Mouse (Mus musculus): ENCODE measurements around the gene Far2. TPM values are rescaled to one million over a fixed set of nuclear protein-coding genes. Genes with fewer than 3 reads are reported as not detected.
A peak's percentile ranks its signal among the peaks of the same experiment; 100 is the strongest.

Far2 gene
- polyA plus RNA-seq, 1 experiment from 2014 or later, result 3.7 TPM

DNA sequence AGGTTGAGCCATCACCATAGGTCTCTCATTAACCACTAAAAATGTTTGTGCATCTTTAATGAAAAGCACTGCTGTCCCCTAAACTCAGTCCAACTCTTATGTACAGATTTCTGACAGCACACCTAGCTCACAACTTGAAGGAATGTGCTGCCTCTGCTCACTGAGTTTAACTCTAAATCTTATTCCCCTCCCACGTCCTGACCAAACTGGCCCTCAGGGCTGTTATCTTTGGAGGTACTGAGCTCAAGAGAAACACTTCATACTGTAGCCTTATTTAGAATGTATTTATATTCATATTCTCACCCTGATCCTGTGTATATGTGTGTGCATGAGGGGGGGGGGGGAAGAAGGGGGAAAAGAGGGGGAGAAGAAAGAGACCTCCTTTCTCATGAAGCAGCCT is 160.5 kb downstream of the Far2 start:
- no peak overlapping the region for H3K4me3 ChIP-seq
- H3K36me3 ChIP-seq, result peaks cover 26% of the 10 kb centered on the region
- no peaks in the 10 kb centered on the region for H3K9me3 ChIP-seq (replicated peaks)
- no peak overlapping the region for H3K27ac ChIP-seq
- no peak overlapping the region for H3K9ac ChIP-seq
- no peak for ATAC-seq (ENCODE audit: low FRiP score)
- peaks cover 7% of the 10 kb centered on the region; the same call in 1 of the 2 replicates for H3K4me1 ChIP-seq
- 90% methylated on average over 1 of the region's 1 CpGs for WGBS
- H3K27me3 ChIP-seq, result no peaks in the 10 kb centered on the region
- no peak overlapping the region for H3K4me2 ChIP-seq (replicated peaks)

GRCm38 (mm10) chr6:148211391-148211876 is 164.4 kb downstream of the Far2 start:
- ATAC-seq (ENCODE audit: low FRiP score), result peak; percentile 71
- Histone ChIP-seq H3K27me3 (no peaks in the 10 kb centered on the region), H3K4me3 (peak overlapping the region; percentile 95), H3K4me2 (replicated peaks) (peak overlapping the region; percentile 68), H3K27ac (peak overlapping the region; percentile 93), H3K9me3 (replicated peaks) (no peaks in the 10 kb centered on the region), H3K36me3 (no peaks in the 10 kb centered on the region), H3K9ac (peak overlapping the region; percentile 96), H3K4me1 (peaks cover 14% of the 10 kb centered on the region)
- WGBS, result under 1% methylated on average over 51 of the region's 51 CpGs

- peak within 1 kb of the TSS; percentile 68 for H3K4me2 ChIP-seq (replicated peaks)
- H3K9me3 ChIP-seq (replicated peaks), result no peaks in the 10 kb centered on the region
- H3K9ac ChIP-seq, result peak within 1 kb of the TSS; percentile 96
- peak; percentile 99 for ATAC-seq (ENCODE audit: low FRiP score)
- H3K27ac ChIP-seq, result peak within 1 kb of the TSS; percentile 93
- peak within 1 kb of the TSS; percentile 95 for H3K4me3 ChIP-seq
- no peaks in the 10 kb centered on the region for H3K36me3 ChIP-seq
- WGBS, result under 1% methylated on average over 61 of the region's 61 CpGs
- H3K27me3 ChIP-seq, result no peaks in the 10 kb centered on the region
- H3K4me1 ChIP-seq, result peaks cover 14% of the 10 kb centered on the region
Observed at GRCm38 (mm10) chr6:148211897-148212680, 165.0 kb downstream of the Far2 start, which contains the start of gene Ergic2. TSS of gene Ergic2 (minus strand) at chr6:148212374.

DNA sequence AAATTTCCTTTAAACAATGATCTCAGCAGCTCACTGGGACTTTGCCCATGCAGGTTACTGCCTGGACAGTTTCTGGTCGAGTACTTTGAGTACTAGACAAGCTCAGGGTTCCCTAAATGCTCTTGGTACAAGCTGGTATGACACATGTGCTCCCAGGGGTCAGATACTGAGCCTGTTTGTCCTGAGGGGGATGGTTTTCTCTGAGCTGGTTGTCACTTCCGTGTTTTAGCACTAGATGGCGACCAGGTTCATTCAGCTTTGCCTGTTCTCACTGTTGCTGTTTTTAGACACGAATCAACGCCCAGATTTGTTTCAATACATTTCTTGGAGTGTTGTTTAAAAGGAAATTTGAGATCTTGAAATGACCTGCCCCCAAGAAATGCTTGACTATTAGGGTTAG is 167.7 kb downstream of the Far2 start:
- Histone ChIP-seq H3K4me1 (peaks cover 14% of the 10 kb centered on the region), H3K4me2 (replicated peaks) (no peak overlapping the region), H3K9ac (no peak overlapping the region), H3K27ac (no peak overlapping the region), H3K36me3 (no peaks in the 10 kb centered on the region), H3K27me3 (no peaks in the 10 kb centered on the region), H3K4me3 (no peak overlapping the region), H3K9me3 (replicated peaks) (no peaks in the 10 kb centered on the region)
- 12% methylated on average over 5 of the region's 5 CpGs for WGBS
- no peak for ATAC-seq (ENCODE audit: low FRiP score)

- H3K27ac ChIP-seq, result no peak overlapping the region
- H3K36me3 ChIP-seq, result no peaks in the 10 kb centered on the region
- H3K27me3 ChIP-seq, result no peaks in the 10 kb centered on the region
- WGBS, result 92% methylated on average over 4 of the region's 4 CpGs
- H3K9ac ChIP-seq, result no peak overlapping the region
- H3K4me3 ChIP-seq, result no peak overlapping the region
- no peak overlapping the region for H3K4me2 ChIP-seq (replicated peaks)
- peaks cover 8% of the 10 kb centered on the region for H3K4me1 ChIP-seq
- no peaks in the 10 kb centered on the region for H3K9me3 ChIP-seq (replicated peaks)
- ATAC-seq (ENCODE audit: low FRiP score), result no peak
Observed at GRCm38 (mm10) chr6:148216752-148217151, 169.7 kb downstream of the Far2 start.

DNA sequence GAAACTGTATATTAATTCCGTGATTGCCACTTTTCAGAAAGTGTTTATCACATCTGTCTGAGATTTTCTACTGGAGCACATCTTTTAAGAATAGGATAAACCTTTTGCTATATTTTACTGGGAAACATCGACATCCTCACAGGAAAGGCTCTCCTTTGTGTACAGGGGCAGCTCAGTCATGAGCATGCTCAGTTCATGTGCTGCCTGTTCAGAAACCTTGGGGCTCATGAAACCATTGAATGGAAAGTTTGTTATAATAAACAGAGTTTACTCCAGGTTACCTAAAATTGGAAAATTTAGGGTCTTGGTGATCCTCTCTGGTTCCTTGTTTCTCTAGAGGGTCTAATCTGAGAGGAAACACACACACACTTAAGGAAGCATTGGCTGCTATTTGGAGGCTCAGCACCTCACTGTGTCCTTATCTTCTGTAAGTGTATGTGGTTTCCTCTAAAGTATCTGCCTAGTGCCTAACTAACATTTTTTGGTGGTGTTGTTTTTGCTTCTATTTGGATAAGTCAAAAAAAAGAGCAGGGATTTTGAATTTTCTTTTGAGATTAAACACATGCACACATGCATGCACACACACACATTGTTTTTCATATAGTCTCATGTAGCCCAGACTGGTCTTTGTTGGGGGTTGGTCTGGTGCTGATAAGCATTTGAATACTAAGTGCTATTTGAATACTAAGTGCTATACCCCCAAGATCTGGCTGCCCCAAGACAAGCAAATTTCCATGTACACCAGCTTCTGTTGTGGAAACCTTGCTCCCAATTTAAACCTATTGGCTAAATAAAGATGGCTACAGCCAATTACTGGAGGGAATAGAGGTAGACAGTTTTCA is 171.4 kb downstream of the Far2 start:
- no peaks in the 10 kb centered on the region for H3K27me3 ChIP-seq
- H3K4me3 ChIP-seq, result no peak overlapping the region
- WGBS, result 87% methylated on average over 2 of the region's 2 CpGs
- H3K36me3 ChIP-seq, result no peaks in the 10 kb centered on the region
- H3K9ac ChIP-seq, result no peak overlapping the region
- ATAC-seq (ENCODE audit: low FRiP score), result no peak
- no peak overlapping the region for H3K4me2 ChIP-seq (replicated peaks)
- no peak overlapping the region for H3K27ac ChIP-seq
- H3K4me1 ChIP-seq, result 0 out of 2 replicates have a peak, but pooled peaks cover 2% of the 10 kb centered on the region
- H3K9me3 ChIP-seq (replicated peaks), result no peaks in the 10 kb centered on the region

DNA sequence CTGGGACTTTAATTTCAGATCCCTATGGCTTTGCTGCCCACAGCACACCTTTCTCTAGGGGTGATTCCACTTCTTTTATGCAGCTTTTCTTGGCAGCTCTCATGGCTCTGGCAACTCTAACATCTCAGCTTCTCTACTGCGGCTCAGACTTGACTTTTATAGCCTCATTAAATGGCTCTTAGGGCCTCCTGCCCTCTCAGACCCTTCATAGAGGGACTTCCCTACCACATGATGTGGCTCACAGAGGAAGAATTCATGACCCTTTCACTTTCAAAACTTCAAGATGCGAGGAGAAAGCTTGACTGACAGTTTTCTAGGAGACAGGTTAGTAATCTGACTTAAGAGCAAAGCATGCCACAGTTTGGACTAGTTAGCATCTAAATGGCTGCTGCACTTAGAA is 175.6 kb downstream of the Far2 start:
- no peak for ATAC-seq (ENCODE audit: low FRiP score)
- Histone ChIP-seq H3K9me3 (replicated peaks) (no peaks in the 10 kb centered on the region), H3K27me3 (no peaks in the 10 kb centered on the region), H3K36me3 (no peaks in the 10 kb centered on the region), H3K9ac (no peak overlapping the region), H3K4me3 (no peak overlapping the region), H3K27ac (no peak overlapping the region), H3K4me2 (replicated peaks) (no peak overlapping the region), H3K4me1 (no peaks in the 10 kb centered on the region)
- WGBS, result 73% methylated on average over 2 of the region's 2 CpGs

DNA sequence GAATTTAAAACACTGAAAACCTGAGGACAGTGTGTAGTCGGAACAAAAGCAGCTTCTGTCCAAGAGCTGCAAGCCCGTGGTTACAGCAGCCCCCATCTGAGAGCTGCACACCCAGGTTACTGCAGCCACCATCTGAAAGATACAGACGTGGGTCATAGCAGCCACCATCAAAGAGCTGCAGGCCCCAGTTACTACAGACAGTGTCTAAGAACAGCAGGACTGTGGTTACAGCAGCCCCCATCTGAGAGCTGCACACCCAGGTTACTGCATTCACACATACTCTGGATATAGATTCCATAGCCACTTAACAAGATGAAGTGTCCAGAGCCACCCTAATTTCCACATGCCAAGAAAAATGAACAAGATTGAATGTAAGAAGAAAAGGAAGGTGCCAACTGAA is 180.5 kb downstream of the Far2 start:
- H3K9me3 ChIP-seq (replicated peaks), result no peaks in the 10 kb centered on the region
- no peak overlapping the region for H3K27ac ChIP-seq
- H3K4me2 ChIP-seq (replicated peaks), result no peak overlapping the region
- no peak overlapping the region for H3K9ac ChIP-seq
- no peak for ATAC-seq (ENCODE audit: low FRiP score)
- H3K36me3 ChIP-seq, result no peaks in the 10 kb centered on the region
- H3K27me3 ChIP-seq, result no peaks in the 10 kb centered on the region
- 72% methylated on average over 3 of the region's 3 CpGs for WGBS
- no peaks in the 10 kb centered on the region for H3K4me1 ChIP-seq
- no peak overlapping the region for H3K4me3 ChIP-seq

Other genes starting within 250 kb of the Far2 start
- gene Ergic2, start 165.1 kb downstream of the Far2 start, polyA plus RNA-seq (2016; fragmentation: Nextera tagmentation; extraction: Ambion mirVana), result 220 and 242 TPM in 2 replicates